Mouse (Mus musculus) urinary bladder, postnatal 4 days (tissue): ENCODE results near the gene Hs1bp3.

ENCODE experiments used
- DNase-seq, 2 experiments: peaks; one replicate each; pipeline ENCODE4 v3.0.0; 2021 to 2022; ENCODE audit warnings: low spot score in 2 of 2

Gene Hs1bp3

GRCm38 (mm10) chr12:8336601-8337285 is 23.5 kb downstream of the Hs1bp3 start:
- DNase-seq: no peak

- DNase-seq: no peak
These were observed 24.2 kb downstream of the Hs1bp3 start for GRCm38 (mm10) chr12:8337286-8338060.

GRCm38 (mm10) chr12:8338491-8338890 is 25.3 kb downstream of the Hs1bp3 start:
- DNase-seq: no peak

- no peak for DNase-seq
These were observed 25.7 kb downstream of the Hs1bp3 start for GRCm38 (mm10) chr12:8338918-8339317.

- no peak for DNase-seq
These were observed 26.5 kb downstream of the Hs1bp3 start for GRCm38 (mm10) chr12:8339591-8340319.

GRCm38 (mm10) chr12:8341008-8341407 is 27.8 kb downstream of the Hs1bp3 start:
- DNase-seq: no peak

- DNase-seq: no peak
These were observed 30.1 kb downstream of the Hs1bp3 start for GRCm38 (mm10) chr12:8343381-8343780.

- DNase-seq: no peak
These were observed 31.7 kb downstream of the Hs1bp3 start for GRCm38 (mm10) chr12:8344897-8345296.

- DNase-seq: no peak
These were observed 32.3 kb downstream of the Hs1bp3 start for GRCm38 (mm10) chr12:8345539-8345938.

GRCm38 (mm10) chr12:8347746-8348462 is 34.7 kb downstream of the Hs1bp3 start:
- DNase-seq: no peak

- no peak for DNase-seq
These were observed 35.7 kb downstream of the Hs1bp3 start for GRCm38 (mm10) chr12:8348733-8349513.

GRCm38 (mm10) chr12:8351025-8351903 is 38.0 kb downstream of the Hs1bp3 start:
- DNase-seq: no peak

- DNase-seq: no peak
These were observed 39.8 kb downstream of the Hs1bp3 start for GRCm38 (mm10) chr12:8353071-8353470.

- DNase-seq: no peak
These were observed 41.0 kb downstream of the Hs1bp3 start for GRCm38 (mm10) chr12:8354187-8354586.

- DNase-seq: no peak
These were observed 41.8 kb downstream of the Hs1bp3 start for GRCm38 (mm10) chr12:8355011-8355410.

GRCm38 (mm10) chr12:8357449-8357848 is 44.2 kb downstream of the Hs1bp3 start:
- DNase-seq: peak in 1 of 2 experiments; percentile 78

GRCm38 (mm10) chr12:8358344-8358966 is 45.2 kb downstream of the Hs1bp3 start:
- no peak for DNase-seq

- DNase-seq: no peak
These were observed 46.3 kb downstream of the Hs1bp3 start for GRCm38 (mm10) chr12:8359418-8360112.

GRCm38 (mm10) chr12:8361866-8362265 is 48.6 kb downstream of the Hs1bp3 start:
- DNase-seq: no peak
